Mouse (Mus musculus) neural tube, embryonic 13.5 days (tissue): ENCODE data around the gene Gmpr2. TPM values are rescaled to one million over a fixed set of nuclear protein-coding genes. Genes with fewer than 3 reads are reported as not detected.

Experiments
- ATAC-seq: fragments of 200-750 bp; cut with Nextera tagmentation; 2 replicates; pipeline ENCODE4 v1.8.0; 2017; ENCODE audit warnings: low read depth, mild to moderate bottlenecking, moderate TSS enrichment, moderate library complexity
- H3K27ac ChIP-seq: fragments of 300-500 bp; sonication (generic); replicated peaks from 2 replicates; pipeline ENCODE4 v1.5.1; 2015; ENCODE audit warnings: moderate library complexity, mild to moderate bottlenecking, inconsistent platforms
- H3K27me3 ChIP-seq: fragments of 300-500 bp; sonication (generic); 2 replicates; pipeline ENCODE4 v1.6.1; 2015; ENCODE audit warnings: mild to moderate bottlenecking, inconsistent platforms
- H3K36me3 ChIP-seq: fragments of 300-500 bp; sonication (generic); 2 replicates; pipeline ENCODE4 v1.6.1; 2015; ENCODE audit warnings: mild to moderate bottlenecking, inconsistent platforms
- H3K4me1 ChIP-seq: fragments of 300-500 bp; sonication (generic); replicated peaks from 2 replicates; pipeline ENCODE4 v1.6.1; 2015; ENCODE audit warnings: inconsistent platforms
- H3K4me2 ChIP-seq: fragments of 300-500 bp; sonication (generic); 2 replicates; pipeline ENCODE4 v1.6.1; 2015; ENCODE audit warnings: inconsistent platforms, mild to moderate bottlenecking, moderate library complexity
- H3K4me3 ChIP-seq: fragments of 300-500 bp; sonication (generic); 2 replicates; pipeline ENCODE4 v1.5.1; 2015; ENCODE audit warnings: mild to moderate bottlenecking, inconsistent platforms
- H3K9ac ChIP-seq: fragments of 300-500 bp; sonication (generic); 2 replicates; pipeline ENCODE4 v1.6.1; 2015; ENCODE audit warnings: moderate library complexity, mild to moderate bottlenecking, inconsistent platforms
- H3K9me3 ChIP-seq: fragments of 300-500 bp; sonication (generic); 2 replicates; pipeline ENCODE4 v1.6.1; 2016; ENCODE audit warnings: inconsistent platforms
- WGBS: fragments of 180-500 bp; shearing (Covaris S2); methylation state at CpG from one replicate; pipeline ENCODE4 v1.1.7; 2015; 5-methylcytosine and 5-hydroxymethylcytosine counted together
- polyA plus RNA-seq: library from polyadenylated mRNA; unstranded; fragments of >200 nt; fragmentation: Nextera tagmentation; extraction: Ambion mirVana; gene quantifications from 2 replicates; pipeline ENCODE4 v1.2.1, GENCODE M21; 2015

Gmpr2 gene
- polyA plus RNA-seq, 1 experiment from 2014 or later = 55.0 TPM

- H3K27me3 ChIP-seq = no peaks in the 10 kb centered on the region
- H3K27ac ChIP-seq = no peak overlapping the region
- H3K4me1 ChIP-seq = peaks cover 26% of the 10 kb centered on the region
- H3K4me2 ChIP-seq = peak overlapping the region; percentile 78
- H3K9ac ChIP-seq = peak overlapping the region; percentile 94
- WGBS = 26% methylated on average over 17 of the region's 17 CpGs
- no peak for ATAC-seq
- peak overlapping the region; percentile 97 for H3K4me3 ChIP-seq
- H3K9me3 ChIP-seq = no peaks in the 10 kb centered on the region
- H3K36me3 ChIP-seq = peaks cover 23% of the 10 kb centered on the region
Measured at GRCm38 (mm10) chr14:55644261-55644888, 27.4 kb upstream of the Gmpr2 start.

GRCm38 (mm10) chr14:55649884-55650283 lies 21.9 kb upstream of the Gmpr2 start, which contains the start of gene Tssk4:
TSS of gene Tssk4 (plus strand) at chr14:55650184.
- Histone ChIP-seq H3K36me3 (no peaks in the 10 kb centered on the region; the same call in 1 of the 2 replicates), H3K4me1 (peaks cover 5% of the 10 kb centered on the region), H3K27me3 (no peaks in the 10 kb centered on the region), H3K4me3 (no peak within 1 kb of the TSS), H3K9me3 (no peaks in the 10 kb centered on the region), H3K4me2 (no peak within 1 kb of the TSS), H3K9ac (no peak within 1 kb of the TSS), H3K27ac (no peak within 1 kb of the TSS)
- no peak for ATAC-seq
- 93% methylated on average over 2 of the region's 2 CpGs for WGBS

- no peaks in the 10 kb centered on the region; the same call in 1 of the 2 replicates for H3K36me3 ChIP-seq
- ATAC-seq = no peak
- no peak overlapping the region for H3K9ac ChIP-seq
- 90% methylated on average over 7 of the region's 7 CpGs for WGBS
- no peak overlapping the region for H3K4me3 ChIP-seq
- H3K27ac ChIP-seq = no peak overlapping the region
- H3K4me2 ChIP-seq = no peak overlapping the region
- H3K4me1 ChIP-seq = no peaks in the 10 kb centered on the region
- H3K9me3 ChIP-seq = no peaks in the 10 kb centered on the region
- H3K27me3 ChIP-seq = no peaks in the 10 kb centered on the region
Measured at GRCm38 (mm10) chr14:55651528-55651927, 20.2 kb upstream of the Gmpr2 start.

- no peaks in the 10 kb centered on the region for H3K27me3 ChIP-seq
- H3K9ac ChIP-seq = no peak overlapping the region
- WGBS = 92% methylated on average over 3 of the region's 3 CpGs
- no peak for ATAC-seq
- H3K4me2 ChIP-seq = no peak overlapping the region
- peaks cover 16% of the 10 kb centered on the region for H3K4me1 ChIP-seq
- peaks cover 25% of the 10 kb centered on the region for H3K36me3 ChIP-seq
- H3K4me3 ChIP-seq = no peak overlapping the region
- H3K27ac ChIP-seq = no peak overlapping the region
- no peaks in the 10 kb centered on the region for H3K9me3 ChIP-seq
Measured at GRCm38 (mm10) chr14:55656935-55657334, 14.8 kb upstream of the Gmpr2 start.

- peaks cover 35% of the 10 kb centered on the region for H3K36me3 ChIP-seq
- H3K9ac ChIP-seq = no peak overlapping the region
- ATAC-seq = no peak
- H3K4me3 ChIP-seq = no peak overlapping the region
- H3K4me1 ChIP-seq = peaks cover 16% of the 10 kb centered on the region
- H3K9me3 ChIP-seq = no peaks in the 10 kb centered on the region
- no peak overlapping the region for H3K27ac ChIP-seq
- no peak overlapping the region for H3K4me2 ChIP-seq
- WGBS = 96% methylated on average over 5 of the region's 5 CpGs
- no peaks in the 10 kb centered on the region for H3K27me3 ChIP-seq
Measured at GRCm38 (mm10) chr14:55658011-55658410, 13.7 kb upstream of the Gmpr2 start.

GRCm38 (mm10) chr14:55659960-55660573 lies 11.7 kb upstream of the Gmpr2 start, which contains the start of gene Mdp1:
TSS of gene Mdp1 (minus strand) at chr14:55660508.
- ATAC-seq = peak; percentile 94
- Histone ChIP-seq H3K9me3 (no peaks in the 10 kb centered on the region), H3K4me1 (peaks cover 16% of the 10 kb centered on the region), H3K27me3 (no peaks in the 10 kb centered on the region), H3K4me2 (peak within 1 kb of the TSS; percentile 68), H3K9ac (peak within 1 kb of the TSS; percentile 83), H3K36me3 (peaks cover 43% of the 10 kb centered on the region), H3K4me3 (peak within 1 kb of the TSS; percentile 71), H3K27ac (peak within 1 kb of the TSS; percentile 86)
- under 1% methylated on average over 39 of the region's 39 CpGs for WGBS

GRCm38 (mm10) chr14:55660636-55661035 lies 11.1 kb upstream of the Gmpr2 start:
- Histone ChIP-seq H3K27me3 (no peaks in the 10 kb centered on the region), H3K36me3 (peaks cover 43% of the 10 kb centered on the region), H3K9me3 (no peaks in the 10 kb centered on the region), H3K4me1 (peaks cover 16% of the 10 kb centered on the region), H3K27ac (no peak overlapping the region), H3K4me2 (peak overlapping the region; percentile 68), H3K9ac (no peak overlapping the region), H3K4me3 (peak overlapping the region; percentile 71)
- 48% methylated on average over 2 of the region's 2 CpGs for WGBS
- ATAC-seq = peak; percentile 24; the same call in 1 of the 2 replicates

GRCm38 (mm10) chr14:55671486-55671832 lies 282 bp upstream of the Gmpr2 start:
- Histone ChIP-seq H3K4me3 (peak overlapping the region; percentile 72), H3K27me3 (no peaks in the 10 kb centered on the region), H3K4me2 (peak overlapping the region; percentile 77), H3K9ac (peak overlapping the region; percentile 83), H3K4me1 (peaks cover 31% of the 10 kb centered on the region), H3K27ac (peak overlapping the region; percentile 87), H3K36me3 (peaks cover 29% of the 10 kb centered on the region), H3K9me3 (no peaks in the 10 kb centered on the region)
- 1% methylated on average over 12 of the region's 12 CpGs for WGBS
- ATAC-seq = peak; percentile 72

- WGBS = 82% methylated on average over 7 of the region's 7 CpGs
- Histone ChIP-seq H3K9ac (peak overlapping the region; percentile 83), H3K4me1 (peaks cover 31% of the 10 kb centered on the region), H3K4me2 (peak overlapping the region; percentile 77), H3K36me3 (peaks cover 36% of the 10 kb centered on the region), H3K27ac (no peak overlapping the region), H3K4me3 (peak overlapping the region; percentile 72), H3K27me3 (no peaks in the 10 kb centered on the region), H3K9me3 (no peaks in the 10 kb centered on the region)
- no peak for ATAC-seq
Measured at GRCm38 (mm10) chr14:55672741-55673060, 960 bp downstream of the Gmpr2 start.

- Histone ChIP-seq H3K27me3 (no peaks in the 10 kb centered on the region), H3K4me2 (no peak overlapping the region), H3K36me3 (peaks cover 52% of the 10 kb centered on the region), H3K4me3 (no peak overlapping the region), H3K9ac (no peak overlapping the region), H3K9me3 (no peaks in the 10 kb centered on the region), H3K4me1 (peaks cover 19% of the 10 kb centered on the region), H3K27ac (no peak overlapping the region)
- 88% methylated on average over 4 of the region's 4 CpGs for WGBS
- ATAC-seq = no peak
Measured at GRCm38 (mm10) chr14:55677615-55678014, 5.9 kb downstream of the Gmpr2 start.

GRCm38 (mm10) chr14:55681160-55682117 lies 9.7 kb downstream of the Gmpr2 start, which contains the start of gene Tinf2:
TSS of gene Tinf2 (minus strand) at chr14:55681820.
- H3K27me3 ChIP-seq = no peaks in the 10 kb centered on the region
- peaks cover 38% of the 10 kb centered on the region for H3K36me3 ChIP-seq
- whole genome bisulfite sequencing = under 1% methylated on average over 66 of the region's 66 CpGs
- peak within 1 kb of the TSS; percentile 81 for H3K4me3 ChIP-seq
- H3K4me2 ChIP-seq = peak within 1 kb of the TSS; percentile 92
- peak; percentile 99 for ATAC-seq
- peak within 1 kb of the TSS; percentile 78 for H3K9ac ChIP-seq
- peak within 1 kb of the TSS; percentile 79 for H3K27ac ChIP-seq
- H3K9me3 ChIP-seq = no peaks in the 10 kb centered on the region
- peaks cover 14% of the 10 kb centered on the region for H3K4me1 ChIP-seq

- Histone ChIP-seq H3K4me3 (peak overlapping the region; percentile 81), H3K36me3 (peaks cover 31% of the 10 kb centered on the region), H3K27ac (peak overlapping the region; percentile 79; the same call in 1 of the 2 replicates), H3K4me2 (peak overlapping the region; percentile 92), H3K4me1 (peaks cover 14% of the 10 kb centered on the region), H3K9ac (peak overlapping the region; percentile 61), H3K9me3 (no peaks in the 10 kb centered on the region), H3K27me3 (no peaks in the 10 kb centered on the region)
- WGBS = 24% methylated on average over 3 of the region's 3 CpGs
- peak; percentile 40; the same call in 1 of the 2 replicates for ATAC-seq
Measured at GRCm38 (mm10) chr14:55682118-55682493, 10.4 kb downstream of the Gmpr2 start.
